Mouse (Mus musculus) heart, adult 11 months (tissue): ENCODE results near the gene B230217C12Rik.

Experiments
- DNase-seq: peaks from one replicate; pipeline ENCODE4 v3.0.0; 2022

The B230217C12Rik gene

DNA sequence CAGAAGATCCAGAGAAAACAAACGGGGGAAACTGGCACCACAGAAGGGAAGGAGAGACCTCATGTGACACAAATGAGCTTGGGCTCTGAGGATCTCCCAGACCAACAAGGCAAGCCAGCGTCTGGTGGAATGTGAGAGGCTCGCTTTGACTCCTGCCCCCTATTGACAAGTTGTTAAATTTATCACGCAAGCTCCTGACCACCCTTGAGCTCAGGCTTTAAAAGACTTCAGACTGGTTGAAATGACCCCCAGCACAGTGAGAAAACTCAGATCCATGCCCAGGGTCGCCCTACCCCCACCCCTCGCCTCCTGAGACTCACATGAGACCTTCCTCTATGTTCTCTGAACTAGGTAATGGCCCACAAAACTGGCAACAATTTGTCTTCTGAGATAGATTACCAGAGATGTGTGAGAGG is at the start of gene B230217C12Rik:
TSS of gene B230217C12Rik (plus strand) at position 242 of the 416 bp plus-strand sequence.
- DNase-seq: peak; percentile 91

GRCm38 (mm10) chr11:97793165-97793564 is 47.4 kb upstream of the B230217C12Rik start:
- DNase-seq: no peak

DNA sequence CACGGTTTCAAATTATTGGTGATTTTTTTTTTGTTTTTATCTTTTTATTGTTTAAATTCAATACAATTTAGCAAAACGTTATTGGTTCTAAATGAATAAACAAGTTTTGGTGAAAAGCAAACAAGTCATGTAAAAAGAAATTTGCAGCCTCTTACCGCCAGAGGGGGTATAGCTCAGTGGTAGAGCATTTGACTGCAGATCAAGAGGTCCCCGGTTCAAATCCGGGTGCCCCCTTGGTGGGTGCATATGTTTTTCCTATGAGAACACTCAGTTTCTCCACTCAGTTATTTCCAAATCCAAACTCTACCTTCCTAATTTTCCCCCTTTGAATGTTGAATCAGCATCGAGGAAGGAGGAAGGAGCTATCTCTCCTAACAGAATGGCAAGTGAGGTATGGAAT is 43.7 kb upstream of the B230217C12Rik start:
- DNase-seq: no peak

DNA sequence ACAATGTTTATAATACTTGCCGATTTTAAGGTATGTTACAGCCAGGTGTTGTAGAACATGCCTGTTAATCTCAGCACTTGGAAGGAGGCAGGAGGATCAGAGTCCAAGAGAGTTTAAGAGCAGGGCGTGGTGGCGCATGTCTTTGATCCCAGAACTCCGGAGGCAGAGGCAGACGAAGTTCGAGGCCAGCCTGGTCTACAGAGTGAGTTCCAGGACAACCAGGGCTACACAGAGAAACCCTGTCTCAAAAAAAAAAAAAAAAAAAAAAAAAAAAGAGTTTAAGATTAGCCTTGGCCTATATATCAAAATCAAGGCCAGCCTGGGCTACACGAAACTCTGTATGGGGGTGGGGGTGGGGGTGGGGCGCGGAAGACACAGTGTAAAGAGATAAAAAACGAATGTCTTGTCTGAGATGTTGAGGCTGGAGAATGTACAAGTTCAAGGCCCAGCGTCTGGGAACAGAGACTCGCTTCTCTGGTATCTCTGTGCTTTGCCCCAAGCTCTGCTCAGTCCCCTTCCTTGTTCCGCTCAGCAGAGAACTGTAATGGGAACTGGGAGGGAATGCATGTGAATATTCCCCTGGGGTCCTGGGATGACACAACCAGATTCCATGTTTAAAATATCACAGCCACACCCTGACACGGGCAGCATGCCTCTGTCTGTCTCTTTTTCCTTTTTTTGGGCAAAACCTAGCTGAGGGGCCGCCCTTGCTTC is 43.1 kb upstream of the B230217C12Rik start:
- peak; percentile 96 for DNase-seq

DNA sequence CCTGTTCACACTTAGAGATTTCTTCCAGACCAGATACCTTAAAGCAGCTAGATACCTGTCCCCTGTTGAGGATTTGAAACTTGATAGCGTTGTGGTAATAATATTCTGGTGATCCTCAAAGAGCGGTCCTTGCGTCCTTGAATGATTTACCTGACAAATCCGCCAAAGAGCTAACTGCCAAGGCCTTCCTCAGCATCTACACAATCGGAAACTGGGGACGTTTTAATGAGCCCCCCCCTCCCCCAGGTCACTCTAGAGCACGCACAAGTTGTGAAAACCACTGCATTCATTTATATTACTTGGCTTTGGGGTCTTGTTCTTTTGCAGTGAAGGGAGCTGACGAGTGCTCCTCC is 42.5 kb upstream of the B230217C12Rik start:
- no peak for DNase-seq

DNA sequence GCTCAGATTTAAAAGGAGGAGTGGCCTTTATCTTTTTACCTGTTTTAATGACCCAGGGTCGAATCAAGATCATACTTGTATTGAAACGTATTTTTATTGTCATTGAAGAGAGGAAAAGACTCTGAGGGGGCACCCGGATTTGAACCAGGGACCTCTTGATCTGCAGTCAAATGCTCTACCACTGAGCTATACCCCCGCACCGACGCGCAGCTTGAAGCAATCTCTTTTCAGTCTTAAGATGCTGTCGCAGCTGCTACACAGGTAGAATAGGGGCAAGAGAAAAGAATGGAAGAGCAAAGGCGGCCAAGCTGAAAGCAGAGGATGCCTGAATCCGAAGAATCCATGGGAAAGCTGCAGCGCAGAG is 41.8 kb upstream of the B230217C12Rik start, which contains the start of gene Lasp1:
TSS of gene Lasp1 (plus strand) at position 219 of the 364 bp plus-strand sequence.
- DNase-seq: peak; percentile 98

DNA sequence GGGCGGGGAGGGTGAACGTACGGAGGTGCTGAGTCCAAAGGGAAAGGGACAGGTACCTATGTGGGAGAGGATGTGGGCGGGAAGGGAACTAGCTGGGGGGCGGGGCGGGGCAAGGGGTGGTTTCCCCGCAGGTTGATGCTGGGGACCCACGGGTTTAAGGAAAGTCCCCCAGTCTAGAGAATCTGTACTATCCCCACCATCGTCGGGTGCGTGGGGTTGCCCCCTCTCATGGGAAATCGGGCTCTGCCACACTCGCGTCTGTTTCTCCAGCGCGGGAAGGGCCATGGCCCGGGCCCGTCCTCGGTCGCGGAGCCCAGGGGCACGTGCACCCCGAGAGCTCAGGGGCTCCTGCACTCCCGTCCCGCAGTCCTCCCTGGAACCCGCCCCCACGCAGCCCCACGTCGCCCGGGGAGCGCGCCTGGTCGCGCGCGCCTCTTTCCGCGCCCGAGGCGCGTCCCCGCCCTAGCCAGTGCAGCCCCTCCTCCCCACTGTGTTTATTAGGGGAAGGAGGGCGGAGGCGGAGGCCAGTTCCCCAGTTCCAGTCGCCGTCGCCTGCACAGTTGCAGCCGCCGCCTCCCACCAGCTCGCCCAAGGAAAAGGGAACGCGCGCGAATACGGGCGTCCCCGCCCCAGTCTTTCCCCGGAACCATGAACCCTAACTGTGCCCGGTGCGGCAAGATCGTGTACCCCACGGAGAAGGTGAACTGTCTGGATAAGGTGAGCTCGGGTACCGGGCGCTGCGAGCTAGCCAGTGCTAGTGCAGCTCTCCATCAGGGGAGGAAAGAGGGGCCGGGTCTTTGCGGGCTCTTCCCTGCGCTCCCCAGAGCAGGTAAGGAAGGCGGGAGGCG is 41.2 kb upstream of the B230217C12Rik start:
- peak; percentile 99 for DNase-seq

GRCm38 (mm10) chr11:97799994-97800690 is 40.4 kb upstream of the B230217C12Rik start:
- DNase-seq: peak; percentile 99

DNA sequence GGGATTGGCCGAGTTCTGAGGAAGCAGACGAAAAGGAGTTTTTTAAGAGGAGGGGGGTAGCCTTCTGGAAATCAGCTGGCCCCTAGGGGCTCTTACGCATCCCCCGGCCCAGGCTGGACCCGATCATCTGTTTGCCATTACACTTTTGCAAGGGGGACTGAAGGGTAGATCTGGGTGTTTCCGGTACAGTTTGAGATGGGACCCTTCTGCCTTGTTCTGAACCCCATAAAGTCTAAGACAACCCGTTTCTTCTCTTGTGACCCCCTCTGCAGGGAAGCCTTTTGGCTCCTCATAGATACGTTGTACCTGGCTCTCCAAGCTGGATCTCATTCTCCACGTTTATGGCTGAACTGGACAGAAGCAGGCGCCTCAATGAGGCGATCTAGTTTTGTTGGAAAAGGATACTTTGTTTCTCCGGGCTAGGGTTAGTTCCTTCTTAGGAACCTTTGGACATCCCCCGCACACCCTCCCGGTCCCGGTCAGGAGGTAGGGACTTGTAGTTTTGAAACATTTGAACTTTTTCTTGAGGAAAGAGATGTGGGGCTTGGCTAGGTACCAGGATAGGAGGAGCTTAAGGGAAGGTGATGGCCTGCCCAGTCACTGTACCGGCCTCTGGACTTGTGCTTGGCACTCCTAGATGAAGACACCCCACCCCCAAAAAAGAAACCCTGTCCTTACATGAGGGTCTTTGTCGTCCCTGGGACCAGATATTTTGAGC is 39.7 kb upstream of the B230217C12Rik start:
- peak; percentile 95 for DNase-seq

DNA sequence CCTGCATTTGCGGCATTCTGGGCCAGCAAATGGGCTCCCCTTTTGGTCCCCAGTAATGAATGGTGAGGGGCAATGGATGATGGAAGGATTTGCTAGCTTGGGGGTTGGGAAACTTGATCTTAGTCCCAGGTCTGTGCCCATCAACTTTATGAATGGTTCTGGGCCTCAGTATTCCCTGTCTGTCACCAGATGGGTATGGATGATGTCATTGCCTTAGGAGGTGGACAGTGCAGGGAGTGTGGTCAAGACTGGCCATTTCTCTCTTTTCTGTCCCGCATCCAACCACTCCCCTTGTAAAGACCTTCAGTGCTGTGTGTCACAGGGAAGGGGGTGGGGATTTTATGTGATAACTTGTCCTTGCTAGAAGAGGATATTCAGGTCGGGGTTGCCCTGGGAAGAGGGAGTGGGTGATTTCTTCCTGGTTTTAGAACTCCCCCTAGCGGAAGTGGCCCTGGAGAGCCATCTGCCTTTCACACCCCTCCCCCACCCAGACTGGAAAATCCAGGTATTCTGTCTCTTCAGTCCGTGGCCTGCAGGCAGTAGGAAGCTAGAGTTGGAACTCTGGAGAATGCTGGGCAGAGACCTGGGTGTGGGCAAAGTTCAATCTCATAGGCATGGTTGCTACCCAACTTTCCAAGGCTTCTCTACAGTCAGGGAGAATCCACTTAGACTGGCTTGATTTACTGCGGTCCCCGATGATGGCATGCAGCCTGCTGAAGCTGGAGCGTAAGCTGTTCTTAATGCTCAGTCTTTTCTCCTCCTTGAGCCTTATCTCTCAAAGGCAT is 39.0 kb upstream of the B230217C12Rik start:
- DNase-seq: peak; percentile 97

DNA sequence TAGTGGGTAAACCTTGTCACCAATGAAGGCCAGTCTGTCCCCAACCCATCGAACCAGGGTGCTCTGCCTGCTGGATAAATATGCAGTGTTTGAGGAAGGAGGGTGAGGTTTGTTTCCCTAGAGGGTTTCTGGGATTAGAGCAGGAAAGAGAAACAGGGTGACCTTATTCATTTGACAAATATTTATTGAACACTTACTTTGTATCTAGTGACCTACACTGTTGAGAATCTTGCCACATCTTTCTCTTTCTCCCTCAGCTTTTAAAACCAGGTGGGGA is 38.4 kb upstream of the B230217C12Rik start:
- no peak for DNase-seq

GRCm38 (mm10) chr11:97802495-97802894 is 38.1 kb upstream of the B230217C12Rik start:
- DNase-seq: peak; percentile 93

DNA sequence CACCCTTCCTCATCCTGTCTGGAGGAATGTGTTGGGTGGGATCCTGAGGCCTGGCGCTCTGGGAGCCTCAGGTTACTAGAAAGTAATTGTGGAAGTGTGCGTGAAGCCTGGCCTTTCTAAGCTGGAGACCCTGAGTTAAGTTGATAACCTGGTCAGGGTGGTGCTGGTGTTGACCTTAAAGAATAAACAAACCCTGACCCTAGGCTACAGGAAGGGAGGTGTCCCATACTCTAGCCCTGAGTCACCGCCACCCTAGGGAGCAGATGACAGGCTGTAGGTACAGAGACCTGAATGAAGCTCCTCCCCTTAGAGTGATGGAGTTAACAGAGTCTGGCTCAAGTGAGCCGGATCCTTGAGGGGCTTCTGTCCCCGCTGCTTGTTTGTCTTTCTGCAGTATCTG is 36.7 kb upstream of the B230217C12Rik start:
- DNase-seq: peak; percentile 95

DNA sequence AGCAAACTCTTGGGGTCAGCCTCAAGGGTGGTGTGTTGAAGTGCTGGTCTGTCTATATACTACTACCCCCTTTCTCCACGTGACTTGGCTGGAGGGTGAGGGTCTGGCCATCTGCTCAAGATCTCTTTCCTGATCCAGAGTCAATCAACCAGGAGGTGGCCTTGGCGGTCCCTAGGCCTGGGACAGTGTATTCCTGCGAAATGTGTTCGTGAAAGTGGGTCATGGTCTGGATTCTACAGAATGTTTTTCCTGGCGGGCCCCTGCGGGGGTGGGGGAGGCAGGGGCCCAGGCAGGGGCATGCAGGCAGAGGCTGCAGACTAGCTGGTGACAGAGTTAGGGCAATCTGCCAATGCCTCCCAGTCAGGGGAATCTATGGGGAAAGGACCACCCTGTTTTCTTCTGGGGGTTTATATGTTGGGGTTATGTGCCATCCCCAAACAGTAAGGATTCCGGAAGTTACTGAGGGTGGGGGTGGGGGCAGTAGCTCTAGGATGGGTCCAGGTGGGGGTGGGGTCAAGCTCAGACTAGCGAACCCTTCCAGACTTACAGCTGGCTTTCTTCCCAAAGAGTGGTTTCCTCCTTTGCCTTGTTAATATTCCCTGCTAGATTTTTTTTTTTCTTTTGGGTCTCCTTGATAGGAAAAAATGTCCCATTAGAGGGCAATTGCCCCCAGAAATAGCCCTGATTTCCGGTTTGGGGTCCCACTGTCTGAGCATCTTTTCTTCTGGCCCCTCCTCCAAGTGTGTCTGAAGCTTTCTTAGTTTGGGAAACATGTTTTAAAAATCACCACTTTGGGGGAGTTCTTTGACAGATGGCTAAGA is 35.5 kb upstream of the B230217C12Rik start:
- DNase-seq: peak; percentile 96

- DNase-seq: peak; percentile 98
These were observed 34.6 kb upstream of the B230217C12Rik start for GRCm38 (mm10) chr11:97805662-97806612.

DNA sequence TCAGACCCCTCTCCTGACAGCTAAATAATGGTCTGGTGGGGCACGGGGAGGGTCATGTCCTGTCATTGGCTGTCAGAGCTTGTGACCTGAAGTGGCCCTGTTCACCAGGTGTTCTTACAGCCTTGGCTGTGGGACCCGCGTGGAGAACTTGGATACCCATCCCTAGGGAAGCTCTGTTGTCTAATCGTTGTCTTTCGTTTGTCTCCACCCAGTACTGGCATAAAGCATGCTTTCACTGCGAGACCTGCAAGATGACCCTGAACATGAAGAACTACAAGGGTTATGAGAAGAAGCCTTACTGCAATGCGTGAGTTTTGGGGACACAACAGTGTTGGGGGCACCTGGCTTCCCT is 34.0 kb upstream of the B230217C12Rik start:
- peak; percentile 91 for DNase-seq

DNA sequence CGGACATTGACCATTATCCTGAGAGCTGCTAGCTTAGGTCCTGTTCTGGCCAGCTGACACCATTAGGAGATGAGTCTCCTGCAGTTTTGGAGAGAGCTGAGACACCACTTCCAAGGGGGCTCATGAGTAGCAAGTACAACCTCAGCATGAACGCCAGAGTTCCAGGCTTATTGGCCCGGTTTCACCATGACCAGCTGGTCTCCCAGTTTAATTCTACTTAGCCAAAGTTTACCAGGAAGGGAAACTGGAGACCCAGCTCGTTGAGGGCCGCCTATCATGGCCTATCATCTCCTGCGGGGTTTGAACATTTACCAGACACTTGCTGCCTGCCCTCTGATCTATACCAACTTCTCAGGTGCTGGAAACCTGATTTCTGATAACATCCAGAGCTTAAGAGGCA is 33.0 kb upstream of the B230217C12Rik start:
- DNase-seq: peak; percentile 96

- peak; percentile 97 for DNase-seq
These were observed 32.5 kb upstream of the B230217C12Rik start for GRCm38 (mm10) chr11:97808093-97808492.

DNA sequence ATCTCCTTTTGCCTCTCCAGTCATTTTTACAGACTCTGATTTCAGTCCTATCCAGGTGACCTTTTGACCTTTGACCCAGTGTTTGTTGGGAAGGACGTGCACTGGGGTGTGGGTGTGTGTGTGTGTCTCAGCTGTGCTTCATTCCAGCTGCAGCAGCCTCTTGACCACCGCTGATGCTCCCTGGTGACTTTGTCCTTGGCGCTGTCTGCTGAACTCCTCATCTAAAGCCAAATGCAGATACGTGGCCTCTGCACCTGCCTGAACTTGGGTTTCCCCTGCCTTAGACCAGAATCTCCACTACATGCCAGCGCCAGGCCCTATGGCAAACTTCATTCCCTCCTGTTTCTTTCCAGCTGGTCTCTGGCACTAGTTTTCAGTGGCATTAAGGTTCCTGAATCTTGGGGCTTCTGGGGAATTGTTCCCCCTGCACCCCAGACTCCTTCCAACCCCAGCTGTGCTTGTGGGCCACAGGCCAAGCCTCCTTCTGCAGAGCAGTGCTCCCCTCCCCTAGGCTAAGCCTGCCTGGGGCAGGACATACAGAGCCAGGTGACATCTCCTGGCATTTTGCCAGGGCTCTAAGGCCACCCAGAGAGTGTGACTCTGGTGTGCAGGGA is 31.9 kb upstream of the B230217C12Rik start:
- DNase-seq: peak; percentile 96
